Mouse (Mus musculus): ENCODE measurements around the gene Pcsk2.

Pcsk2 gene

DNA sequence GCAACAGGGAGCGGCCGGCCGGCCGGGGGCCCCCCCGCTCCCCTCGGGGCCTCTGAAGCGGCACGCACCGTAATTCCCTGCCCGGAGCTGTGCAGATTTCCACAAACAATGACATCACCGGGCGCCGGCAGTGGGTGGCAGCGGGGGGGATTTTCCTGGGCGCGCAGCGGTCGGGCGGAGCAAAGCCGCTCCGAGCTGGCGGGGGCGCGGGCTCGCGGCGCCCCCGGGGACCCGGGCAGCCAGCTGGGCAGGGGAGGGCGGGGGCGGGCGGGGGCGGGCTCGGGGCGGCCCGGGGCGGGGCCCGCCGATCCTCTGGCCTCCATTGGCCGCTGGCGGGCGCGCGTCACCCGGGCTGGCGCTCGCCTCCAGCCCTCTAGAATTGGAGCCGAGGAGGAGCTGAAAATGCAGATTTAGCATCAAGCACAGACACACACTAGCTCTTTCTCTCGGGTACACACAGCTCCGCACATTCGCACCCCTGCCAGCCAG lies at the start of gene Pcsk2:
Gene Pcsk2 (plus strand): TSS at position 399 of the 489 bp plus-strand sequence.
- no peak for DNase-seq

DNA sequence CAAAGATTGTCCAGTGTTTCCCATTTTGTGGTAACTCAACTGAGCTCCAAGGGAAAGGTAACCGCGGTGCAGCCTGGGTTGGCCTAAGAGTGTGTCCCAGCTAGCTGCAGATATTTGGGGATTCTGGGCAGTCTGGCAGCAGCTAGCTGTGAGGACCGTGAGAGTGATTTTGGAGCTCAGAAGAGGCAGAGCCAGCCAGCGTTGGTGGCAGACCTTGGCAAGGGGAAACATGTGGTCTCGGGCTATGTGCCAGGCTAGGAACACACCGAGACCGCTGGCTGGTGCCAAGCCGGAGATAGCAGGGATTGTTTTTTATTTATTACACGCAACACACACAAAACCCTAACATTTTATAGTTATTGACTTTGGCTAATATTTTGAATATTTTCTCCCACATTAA lies 45.1 kb upstream of the Pcsk2 start:
- no peak for DNase-seq

DNA sequence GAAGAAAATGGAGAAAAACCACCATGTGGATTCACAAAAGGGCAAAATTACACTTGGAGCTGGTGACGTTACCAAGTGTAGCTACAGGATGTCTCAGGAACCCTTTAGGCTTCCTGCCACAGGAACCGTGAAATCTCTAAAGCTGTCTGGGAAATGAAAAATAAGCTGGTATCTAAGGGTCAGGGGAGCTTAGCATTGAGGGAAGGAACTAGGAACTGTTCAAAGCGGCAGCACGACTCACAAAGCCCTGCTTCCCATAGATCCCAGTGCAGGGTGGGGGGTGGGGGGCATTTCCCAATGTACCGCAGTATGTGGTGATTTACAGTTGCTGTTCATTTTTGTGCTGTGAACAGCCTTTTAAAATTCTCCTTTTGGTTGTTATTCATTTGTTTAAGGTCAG lies 44.2 kb upstream of the Pcsk2 start:
- DNase-seq = no peak

DNA sequence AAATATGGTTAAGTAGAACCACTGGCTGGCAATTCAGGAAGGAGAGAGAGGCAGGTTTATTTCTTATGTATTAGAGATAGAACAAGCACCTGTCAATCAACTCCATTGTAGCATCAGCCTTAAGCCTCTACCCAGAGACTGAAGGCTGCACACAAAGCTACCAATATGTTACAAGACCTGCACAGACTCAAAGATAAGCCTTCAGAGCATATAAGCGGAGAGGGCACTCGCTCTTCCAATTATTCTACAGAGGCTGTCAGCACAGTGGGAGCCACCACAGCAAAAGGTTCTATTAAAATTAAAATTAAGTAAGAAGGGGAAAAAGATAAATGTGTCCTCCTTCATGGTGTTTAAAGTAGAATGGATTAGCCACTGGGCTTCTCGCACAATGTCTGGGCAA lies 43.8 kb upstream of the Pcsk2 start:
- DNase-seq = no peak

- DNase-seq = peak in 1 of 2 experiments; percentile 38
Measured at GRCm38 (mm10) chr2:143536485-143536884, 9.5 kb upstream of the Pcsk2 start.

DNA sequence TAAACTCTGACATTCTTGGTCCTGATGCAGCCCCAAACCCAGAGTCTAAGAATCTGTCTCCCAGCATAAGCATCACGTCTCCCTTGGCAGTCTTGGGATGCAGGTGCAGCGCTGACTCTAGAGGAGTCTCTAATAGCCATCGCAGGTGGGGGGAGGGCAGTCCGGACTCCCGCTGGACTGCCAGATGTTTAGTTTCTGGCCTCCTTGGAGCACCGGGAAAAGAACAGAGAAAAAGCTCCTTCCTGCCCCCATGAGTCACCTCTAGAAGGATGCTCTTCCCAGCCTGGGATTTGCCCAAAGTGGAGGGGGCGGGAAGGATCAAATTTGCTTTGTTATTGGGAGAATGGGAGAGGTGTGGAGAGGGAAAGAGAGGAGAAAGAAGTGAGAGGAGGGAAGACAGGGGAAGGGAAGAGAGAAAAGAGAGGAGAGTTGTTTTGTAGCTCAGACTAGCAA lies 631 bp upstream of the Pcsk2 start:
- DNase-seq = no peak

DNA sequence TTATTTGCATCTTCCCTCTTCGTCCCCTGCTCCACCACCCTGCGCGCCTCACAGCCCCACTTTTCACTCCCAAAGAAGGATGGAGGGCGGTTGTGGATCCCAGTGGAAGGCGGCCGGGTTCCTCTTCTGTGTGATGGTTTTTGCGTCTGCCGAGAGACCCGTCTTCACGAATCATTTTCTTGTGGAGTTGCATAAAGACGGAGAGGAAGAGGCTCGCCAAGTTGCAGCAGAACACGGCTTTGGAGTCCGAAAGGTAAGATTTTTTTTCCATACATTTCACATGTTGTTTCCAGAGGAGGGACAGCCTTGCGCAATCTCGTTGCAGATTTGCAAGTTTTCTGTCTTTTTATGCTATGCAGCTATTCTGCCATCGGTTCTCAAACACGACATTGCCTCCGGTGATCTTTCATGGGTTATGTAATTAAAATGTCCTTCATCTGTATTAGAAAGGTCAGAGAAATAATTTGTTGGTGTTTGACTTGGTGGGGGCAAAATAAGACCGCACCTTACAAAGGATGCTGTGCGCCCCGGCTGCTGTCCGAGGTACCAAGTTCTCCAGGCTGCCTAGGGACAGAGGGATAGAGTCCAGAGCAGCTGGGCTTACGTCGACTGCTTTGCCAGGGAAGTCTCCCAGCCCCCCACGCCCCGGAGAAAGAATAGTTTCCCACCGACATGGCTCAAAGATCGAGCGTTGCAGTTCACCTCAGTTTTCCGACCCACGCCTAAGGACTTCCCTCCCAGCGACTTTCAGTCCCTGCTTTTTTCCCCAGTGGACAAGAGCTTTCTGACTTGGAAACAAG lies 656 bp downstream of the Pcsk2 start:
- DNase-seq = no peak

DNA sequence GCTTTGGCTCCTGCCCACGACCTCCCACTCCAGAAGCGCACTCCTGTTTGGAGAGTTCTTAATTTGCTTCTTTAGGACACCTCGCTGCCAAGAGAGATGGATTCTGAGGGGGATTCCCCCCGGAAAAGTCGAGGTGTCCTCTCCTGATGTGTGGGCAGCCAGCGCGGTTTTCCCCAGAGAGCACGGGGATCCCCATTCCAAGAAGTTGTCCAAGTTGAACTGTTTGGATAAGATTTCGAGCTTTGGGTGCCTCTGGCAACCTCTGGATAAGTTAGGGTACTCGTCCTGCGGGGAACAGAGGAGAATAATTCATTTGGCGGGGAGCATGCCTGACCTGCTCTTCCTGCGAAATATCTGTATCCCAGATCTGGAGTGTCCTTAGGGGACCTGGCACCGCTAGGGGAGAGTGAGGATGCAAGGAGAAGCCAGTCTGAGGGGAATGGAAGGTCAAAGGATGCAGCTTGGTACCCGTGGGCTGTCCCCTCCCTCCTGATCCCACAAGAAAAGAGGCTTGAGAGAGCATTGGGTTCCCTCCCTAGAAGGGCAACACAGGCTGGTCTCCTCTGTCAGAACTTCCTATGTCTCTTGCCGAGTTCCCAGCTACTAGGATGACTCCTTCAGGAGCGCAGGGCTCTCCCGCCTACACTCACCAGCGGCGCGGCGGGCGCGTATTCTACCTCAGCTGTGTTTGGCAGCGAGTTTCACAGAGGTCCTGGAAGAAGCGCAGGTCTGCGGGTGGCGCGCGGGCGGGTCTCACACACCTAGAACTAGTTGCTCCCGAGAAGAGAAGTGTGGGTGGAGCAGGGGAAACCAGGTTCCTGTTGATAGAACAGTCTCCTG lies 1.5 kb downstream of the Pcsk2 start:
- no peak for DNase-seq

DNA sequence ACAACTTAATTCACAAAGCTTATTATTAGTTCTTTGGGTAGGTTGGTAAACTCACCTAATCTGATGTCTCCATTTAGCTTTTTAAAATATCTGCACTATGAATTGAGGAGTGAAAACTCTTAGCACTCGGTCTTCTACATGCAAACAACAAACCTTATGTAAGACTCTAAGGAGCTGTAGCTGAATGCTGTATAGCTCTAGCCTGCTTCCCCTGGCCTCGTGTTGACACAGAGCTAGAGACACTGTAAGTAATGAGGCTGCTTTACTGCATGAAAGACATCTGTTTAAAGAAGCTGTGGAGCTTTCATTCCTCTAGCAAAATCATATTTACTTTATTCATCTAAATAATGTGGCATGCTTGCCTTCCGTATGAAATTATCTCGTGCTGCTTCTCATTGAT lies 14.4 kb downstream of the Pcsk2 start:
- DNase-seq = no peak

- DNase-seq = no peak
Measured at GRCm38 (mm10) chr2:143565062-143565461, 19.1 kb downstream of the Pcsk2 start.

DNA sequence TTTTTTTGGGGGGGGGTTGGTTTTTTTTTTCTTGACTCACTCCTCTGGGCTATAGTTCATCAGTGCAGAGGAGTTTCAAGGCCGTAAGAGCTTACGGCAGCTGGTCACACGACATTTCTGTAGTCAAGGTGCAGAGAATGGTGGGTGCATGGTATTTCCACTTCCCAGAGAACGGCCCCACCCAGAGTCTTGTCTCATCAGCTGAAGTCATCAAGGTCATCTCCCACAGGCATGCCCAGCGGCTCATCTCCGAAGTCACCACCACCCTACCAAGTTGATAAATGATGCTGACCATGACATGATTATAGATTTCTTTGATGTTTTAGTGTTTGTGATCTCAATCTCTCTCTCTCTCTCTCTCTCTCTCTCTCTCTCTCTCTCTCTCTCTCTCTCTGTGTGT lies 20.0 kb downstream of the Pcsk2 start:
- DNase-seq = no peak

- DNase-seq = no peak
Measured at GRCm38 (mm10) chr2:143585341-143585740, 39.4 kb downstream of the Pcsk2 start.

DNA sequence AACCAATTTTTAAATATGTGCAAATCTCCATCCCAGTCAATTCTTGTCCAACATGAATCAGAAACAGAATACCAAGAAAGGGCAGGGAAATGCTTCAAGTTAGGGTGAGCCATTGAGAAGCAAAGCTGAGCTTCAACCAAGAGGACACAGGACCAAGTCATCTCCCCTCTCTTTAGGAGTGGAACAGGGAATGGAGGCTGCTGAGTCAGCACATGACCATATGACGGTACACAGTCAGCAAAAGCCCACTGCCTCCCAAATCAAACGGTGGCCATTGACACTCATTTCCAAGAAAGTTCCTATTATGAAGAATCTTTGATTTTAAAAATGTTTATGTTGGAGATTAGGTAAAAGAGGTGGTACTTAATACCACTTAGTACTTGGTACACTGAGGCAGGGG lies 44.4 kb downstream of the Pcsk2 start:
- no peak for DNase-seq

GRCm38 (mm10) chr2:143603071-143603470 lies 57.1 kb downstream of the Pcsk2 start:
- DNase-seq = no peak

- no peak for DNase-seq
Measured at GRCm38 (mm10) chr2:143603871-143604512, 58.0 kb downstream of the Pcsk2 start.

DNA sequence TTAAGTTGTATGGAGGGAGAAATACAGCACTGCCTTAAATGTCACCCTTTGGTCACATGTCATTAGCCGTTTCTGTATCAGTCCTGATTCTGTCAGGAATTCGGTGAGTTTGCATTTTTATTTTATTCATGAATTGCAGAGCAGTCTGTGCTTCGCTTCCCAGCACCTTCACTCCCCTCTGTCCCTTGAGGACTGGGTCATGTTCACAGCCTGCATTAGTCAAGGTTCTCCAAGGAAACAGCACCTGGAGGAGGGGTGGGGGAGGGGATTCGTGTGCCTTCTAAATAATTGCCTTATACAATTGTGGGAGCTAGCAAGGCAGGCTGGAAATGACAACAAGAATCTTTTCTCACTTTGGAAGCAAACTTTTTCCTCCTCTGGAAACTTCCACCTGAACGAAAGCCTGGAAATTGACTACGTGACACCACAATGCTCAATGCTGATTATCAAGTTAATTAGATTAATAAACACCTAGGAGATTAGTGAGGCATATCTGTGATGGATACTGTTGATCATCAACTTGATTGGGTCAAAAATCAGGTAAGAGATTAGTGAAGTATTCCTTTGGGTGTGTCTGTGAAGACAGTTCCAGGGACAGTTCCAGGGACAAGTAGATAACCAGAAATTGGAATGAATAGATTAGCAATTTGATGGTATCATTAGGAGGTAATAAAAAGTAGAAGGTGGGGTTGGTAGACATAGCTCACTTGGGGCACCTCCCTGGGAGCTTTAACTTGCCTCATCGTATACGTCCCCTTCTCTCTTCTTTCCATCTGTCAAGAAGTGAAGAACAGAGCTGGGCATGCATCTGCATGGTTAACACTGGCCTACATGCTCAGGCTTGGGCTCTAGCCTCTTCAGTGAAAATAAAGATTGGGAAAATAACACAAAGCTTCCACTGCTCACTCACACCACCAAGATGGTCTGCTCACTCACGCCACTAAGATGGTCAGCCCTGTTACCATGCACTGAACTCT lies 64.7 kb downstream of the Pcsk2 start:
- no peak for DNase-seq

GRCm38 (mm10) chr2:143613466-143613865 lies 67.5 kb downstream of the Pcsk2 start:
- no peak for DNase-seq

DNA sequence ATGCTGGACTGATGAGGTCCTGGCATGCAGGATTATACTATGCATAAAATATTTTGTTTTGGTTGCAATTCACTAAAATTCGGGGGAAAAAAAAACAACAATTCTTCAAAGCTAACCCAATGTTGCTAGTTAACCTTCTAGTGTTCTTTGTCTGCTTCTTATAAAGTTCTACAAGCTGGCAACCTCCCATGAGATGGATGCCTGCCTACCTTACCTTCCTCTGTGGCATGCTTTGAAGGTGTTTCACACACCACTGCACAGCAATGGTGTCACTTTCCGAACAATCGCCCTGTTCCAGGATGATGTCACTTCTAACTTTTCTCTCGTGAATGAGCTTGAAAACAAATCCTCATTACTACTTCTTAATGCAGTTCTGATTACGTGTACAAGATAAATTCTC lies 68.8 kb downstream of the Pcsk2 start:
- DNase-seq = no peak

DNA sequence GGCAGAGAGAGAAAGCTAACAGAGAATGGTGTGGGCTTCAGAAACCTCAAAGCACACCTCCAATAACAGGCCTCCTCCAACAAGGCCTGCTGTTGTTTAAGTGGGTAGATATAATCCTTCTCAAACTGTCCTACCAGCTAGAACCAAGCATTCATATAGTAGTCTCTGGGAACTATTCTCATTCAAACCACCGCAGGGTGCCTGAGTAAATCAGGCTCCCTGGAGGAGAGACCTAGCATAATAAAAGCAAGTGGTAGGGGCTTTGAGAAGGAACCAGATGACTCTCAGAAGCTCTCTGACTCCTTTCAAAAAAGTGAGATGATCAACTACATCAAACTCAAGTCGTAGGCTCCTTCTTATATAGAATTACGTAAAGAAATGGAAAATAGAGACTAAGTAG lies 75.0 kb downstream of the Pcsk2 start:
- no peak for DNase-seq

DNA sequence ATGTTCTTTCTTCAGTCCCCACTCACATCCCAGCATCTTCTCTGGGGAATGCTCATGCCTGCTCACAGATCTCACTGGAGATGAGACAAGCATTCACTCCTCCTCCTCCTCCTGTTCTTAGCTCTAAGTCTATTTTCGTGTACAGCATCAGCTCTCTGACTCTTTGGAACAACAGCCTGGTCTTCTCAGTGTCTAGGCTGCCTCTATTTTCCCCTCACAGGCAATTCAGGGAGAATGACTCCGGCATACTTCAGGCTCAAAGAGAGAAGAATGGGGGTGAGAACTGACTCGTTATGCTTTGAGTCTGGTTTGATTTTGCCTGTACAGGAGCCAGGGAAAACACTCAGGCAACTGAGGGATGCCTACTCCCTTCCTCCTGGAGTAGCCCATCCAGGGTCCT lies 78.0 kb downstream of the Pcsk2 start:
- DNase-seq = no peak

- no peak for DNase-seq
Measured at GRCm38 (mm10) chr2:143643305-143643704, 97.3 kb downstream of the Pcsk2 start.

- DNase-seq = no peak
Measured at GRCm38 (mm10) chr2:143644374-143644773, 98.4 kb downstream of the Pcsk2 start.
